Mouse (Mus musculus) CD4-positive helper T cell, adult 2 months (primary cell): Measurements from ENCODE around the gene Wdtc1.

Experiments
- DNase-seq: peaks from one replicate; pipeline ENCODE4 v3.0.0-alpha.2; 2012; ENCODE audit warnings: low read depth, missing footprints, low spot score

The Wdtc1 gene

DNA sequence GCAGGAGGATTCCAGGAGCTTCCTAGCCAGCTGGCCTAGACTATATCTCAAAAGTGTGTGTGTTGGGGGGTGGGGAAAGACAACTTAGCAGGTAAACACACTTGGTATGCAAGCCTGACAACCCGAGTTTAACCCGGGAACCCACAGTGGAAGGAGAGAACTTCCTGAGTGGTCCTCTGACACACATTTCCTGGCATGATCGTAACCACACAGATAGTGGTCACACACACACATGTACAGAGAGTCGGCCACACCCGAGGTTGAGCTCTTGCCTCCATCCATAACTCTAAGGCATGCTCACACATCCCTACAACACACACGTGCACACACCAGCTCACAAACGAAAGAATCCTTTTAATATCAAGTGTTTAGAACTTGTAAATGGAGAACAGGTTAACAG is 25.2 kb downstream of the Wdtc1 start:
- DNase-seq = no peak

DNA sequence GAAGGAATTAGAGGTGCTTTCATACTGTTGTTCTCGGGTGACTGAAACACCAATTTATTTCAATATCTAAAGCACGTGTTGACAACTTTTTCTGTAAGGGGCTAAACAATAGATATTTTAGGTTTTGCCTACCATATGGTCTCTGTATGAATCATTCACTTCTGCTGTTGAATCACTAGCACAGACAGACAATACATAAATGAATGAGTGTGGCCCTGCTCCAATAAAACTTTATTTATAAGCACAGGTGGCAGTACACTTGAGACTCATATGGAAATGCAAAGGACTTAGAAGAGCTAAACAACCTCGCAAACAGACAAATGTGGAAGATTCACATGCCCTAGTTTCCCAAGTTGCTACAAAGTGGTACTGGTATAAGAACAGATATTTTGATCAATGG is 33.6 kb downstream of the Wdtc1 start:
- DNase-seq = no peak

DNA sequence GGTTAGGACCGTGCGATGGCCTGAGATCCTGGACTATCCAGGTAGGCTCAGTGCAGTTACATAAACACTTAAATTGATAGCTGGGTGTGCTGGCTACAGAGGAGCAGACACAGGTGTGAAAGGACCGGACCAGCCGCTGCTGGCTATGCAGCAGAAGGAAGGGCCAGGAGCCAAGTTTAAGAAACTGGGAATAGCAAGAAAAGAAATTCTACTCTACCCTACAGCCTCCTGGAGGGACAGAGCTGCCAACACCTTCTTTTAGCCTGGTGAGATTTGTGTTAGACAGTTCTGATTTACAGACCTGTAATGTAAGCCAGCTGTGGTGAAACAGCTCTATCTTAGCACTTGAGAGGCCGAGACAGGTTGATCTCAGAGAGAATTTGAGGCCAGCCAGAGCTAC is 37.3 kb downstream of the Wdtc1 start:
- no peak for DNase-seq

DNA sequence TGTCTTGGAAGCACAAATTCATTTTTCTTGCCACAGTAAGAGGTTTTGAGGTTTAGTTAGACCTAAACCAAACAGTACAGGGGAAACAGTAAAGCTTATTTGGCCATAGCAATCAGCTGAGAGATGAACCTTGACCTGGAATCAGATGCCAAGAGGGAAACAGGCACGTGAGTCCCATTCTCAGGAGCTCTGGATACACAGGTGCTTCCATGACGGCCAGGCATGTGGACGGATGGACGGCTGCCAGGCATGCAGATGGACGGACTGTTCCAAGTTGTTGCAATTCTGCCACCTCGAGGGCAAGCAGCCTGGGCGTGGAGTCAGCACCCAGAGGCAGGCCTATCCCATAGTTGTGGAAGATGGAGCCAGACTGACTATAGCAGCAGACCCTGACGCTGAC is 38.4 kb downstream of the Wdtc1 start:
- DNase-seq = no peak

DNA sequence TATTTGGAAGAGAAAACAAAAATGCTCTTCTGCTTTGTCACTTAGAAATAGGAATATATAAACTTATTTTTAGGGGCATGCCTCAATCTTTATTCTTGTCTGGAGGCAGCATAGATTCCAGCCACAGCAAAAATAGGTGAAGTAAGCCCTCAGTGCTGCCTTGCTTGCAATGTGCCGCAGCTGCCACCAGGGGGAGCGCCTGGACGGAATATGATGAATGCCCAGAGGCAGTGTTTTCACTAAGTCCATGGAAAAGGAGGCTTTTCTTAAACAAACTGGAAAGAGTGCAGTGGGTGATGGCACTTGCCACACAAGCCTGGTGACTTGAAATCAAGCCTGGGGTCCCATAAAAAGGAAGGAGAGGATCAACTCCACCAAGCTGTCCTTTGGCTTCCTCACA is 43.3 kb downstream of the Wdtc1 start:
- DNase-seq = peak; percentile 70

DNA sequence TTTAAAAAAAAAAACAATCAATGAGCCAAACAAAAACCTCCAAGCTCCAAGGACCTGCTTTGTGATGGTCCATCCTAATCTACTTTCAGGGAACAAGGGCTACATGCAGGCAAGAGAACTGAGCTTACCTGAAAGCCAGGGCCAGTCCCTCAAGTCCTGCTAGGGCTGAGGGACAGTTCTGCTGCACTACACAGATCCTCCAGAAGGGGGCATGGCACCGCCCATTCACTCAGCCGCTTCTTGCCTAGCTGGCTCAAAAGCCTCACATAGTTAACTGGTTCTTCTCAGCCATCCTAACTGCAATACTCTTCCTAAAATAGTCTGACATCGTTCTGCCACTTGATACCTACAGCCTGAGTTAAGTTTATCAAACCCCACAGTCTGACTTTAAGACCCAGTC is 46.0 kb downstream of the Wdtc1 start:
- peak; percentile 68 for DNase-seq

DNA sequence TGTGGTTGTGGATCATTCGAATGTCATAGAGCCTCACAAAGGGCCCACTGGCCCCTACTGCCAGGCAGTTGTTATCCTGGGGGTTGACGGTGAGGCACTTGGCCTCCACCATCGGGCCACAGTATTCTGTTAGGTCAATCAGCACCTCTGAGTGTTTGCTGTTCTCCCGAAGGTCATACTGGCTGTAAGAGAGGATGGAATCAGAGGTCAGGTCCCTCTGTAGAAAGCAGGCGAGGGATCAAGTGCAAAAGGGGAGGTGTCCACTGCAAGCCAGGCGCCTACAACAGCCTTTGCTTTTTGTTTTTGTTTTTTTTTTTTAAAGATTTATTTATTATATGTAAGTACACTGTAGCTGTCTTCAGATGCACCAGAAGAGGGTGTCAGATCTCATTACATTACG is 47.5 kb downstream of the Wdtc1 start:
- DNase-seq = no peak

DNA sequence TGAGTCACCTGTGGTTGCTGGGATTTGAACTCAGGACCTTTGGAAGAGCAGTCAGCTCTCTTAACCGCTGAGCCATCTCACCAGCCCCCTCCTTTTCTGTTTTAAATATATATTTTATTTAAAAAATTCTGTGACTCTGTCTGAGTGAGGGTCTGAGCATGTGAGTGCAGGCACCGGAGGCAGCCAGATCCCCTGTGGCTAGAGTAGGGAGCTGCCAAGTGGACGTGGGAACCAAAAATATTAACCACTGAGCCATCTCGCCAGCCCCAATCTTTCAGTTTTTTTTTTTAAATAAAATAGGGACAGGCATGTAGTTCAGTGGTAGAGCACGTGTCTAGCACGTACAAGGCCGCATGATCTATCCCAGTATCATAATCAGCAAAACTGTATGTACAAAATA is 48.5 kb downstream of the Wdtc1 start:
- DNase-seq = no peak

DNA sequence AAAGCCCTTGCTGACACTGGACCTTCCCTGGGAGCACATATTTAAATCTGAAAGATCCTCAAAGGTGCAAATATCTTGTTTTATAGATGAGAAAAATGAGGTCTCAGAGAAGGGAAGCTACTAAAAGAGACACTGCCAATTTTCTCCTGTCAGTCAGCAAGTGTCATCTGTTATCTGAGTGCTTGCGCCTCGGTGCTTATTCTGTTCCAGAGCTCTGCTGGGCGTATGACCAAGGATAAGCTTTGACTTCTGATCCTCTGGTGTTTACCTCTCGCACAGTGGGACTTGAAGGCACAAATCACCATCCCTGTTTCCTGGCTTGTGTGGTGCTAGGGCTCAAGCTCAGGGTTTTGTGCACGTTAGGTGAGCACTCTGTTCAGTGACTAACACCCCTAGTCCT is 50.6 kb downstream of the Wdtc1 start:
- DNase-seq = no peak

DNA sequence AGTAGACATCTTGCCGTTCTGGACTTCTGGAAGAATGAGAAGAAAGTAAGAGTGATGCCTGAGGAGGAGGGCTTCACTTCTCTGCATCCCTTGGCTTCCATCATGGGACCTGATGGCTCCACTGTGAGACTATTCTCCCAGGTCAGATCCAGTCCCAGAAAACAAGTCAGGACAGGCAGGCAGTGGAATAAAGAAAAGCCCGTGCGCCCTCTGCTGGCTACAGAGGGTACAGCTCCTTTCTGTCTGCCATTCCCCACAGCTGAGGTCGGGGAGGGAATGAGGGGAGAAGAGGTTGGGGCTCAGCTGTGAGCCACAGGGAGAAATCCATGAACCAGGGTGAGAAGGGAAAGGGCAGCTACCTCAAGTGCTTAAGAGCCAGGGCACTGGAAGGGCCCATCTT is 51.5 kb downstream of the Wdtc1 start:
- DNase-seq = peak; percentile 52

DNA sequence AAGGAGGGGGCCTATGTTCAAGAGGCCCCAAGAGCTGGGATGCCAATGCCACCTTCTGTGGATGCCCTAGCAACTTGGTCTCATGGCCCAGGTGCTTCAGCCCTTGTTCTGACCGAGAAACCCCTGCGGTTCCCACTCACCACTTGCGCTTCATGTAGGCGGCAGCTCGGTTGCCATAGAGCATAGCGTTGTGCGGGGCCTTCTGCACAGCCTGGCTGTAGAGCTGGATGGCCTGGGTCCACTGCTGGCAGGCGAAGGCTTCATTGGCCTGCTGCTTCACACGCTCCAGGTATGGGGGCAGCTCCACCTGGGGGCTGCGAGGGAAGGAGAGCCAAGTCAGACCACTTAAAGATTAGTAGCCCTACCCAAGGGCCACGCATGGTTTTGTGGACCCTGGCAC is 52.9 kb downstream of the Wdtc1 start:
- no peak for DNase-seq

DNA sequence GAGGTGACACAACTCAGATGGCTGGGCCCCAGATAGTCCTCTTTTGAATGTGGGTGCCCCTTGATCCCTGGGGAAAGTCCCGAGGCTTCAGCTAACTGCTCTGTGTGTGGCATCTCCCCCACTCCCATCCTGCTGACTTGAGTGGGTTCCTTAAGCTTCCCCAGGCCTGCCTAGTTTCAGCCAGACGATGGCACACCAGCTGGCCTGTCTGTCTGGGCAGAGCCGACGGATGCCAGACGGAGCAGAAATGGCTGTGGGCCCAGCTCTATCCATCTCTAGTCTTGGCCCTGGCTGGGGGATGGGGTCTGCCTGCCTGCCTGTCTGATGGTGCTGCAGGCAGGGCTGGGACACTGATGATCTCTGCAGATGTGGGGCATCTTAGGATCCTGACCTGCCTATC is 53.6 kb downstream of the Wdtc1 start:
- DNase-seq = peak; percentile 41

DNA sequence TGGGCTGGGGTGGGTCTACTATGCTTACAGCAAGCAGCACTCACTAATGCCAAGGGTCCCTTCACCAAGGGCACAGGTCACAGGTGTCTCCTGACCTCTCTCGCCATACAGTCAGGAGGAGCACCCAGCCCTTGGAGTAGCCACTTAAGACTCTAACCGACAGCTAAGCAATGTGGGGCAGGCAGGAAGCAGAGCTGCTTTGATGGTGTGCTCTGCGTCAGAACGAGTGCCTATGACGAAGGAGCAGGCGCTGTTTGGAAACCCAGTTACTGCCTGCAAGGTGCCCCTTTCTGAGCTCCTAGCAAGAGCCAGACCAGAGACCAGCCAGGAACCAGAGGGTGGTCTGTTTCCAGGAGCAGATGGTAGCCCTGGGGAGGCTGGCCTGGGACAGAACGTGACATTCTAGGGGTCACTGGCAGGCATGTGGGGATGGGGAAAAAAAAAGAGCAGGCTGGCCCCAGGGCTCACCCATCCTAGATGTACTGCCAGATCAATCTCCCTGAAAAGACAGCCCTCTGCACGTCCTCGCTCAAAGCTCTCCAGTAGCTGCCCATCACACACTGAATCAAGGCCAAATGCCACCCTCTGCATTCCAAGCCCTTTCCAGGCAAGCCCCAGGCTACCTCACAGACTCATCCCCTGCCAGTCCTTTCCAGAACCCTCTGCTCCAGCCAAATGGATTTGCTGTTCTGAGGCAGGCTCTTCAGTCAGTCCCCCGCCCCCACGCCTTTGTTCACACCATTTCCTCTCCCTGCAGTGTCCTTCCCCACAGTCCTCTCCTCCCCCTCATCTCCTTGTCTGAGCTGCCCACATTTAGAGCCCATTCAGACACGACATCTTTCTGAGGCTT is 54.5 kb downstream of the Wdtc1 start:
- peak; percentile 84 for DNase-seq

DNA sequence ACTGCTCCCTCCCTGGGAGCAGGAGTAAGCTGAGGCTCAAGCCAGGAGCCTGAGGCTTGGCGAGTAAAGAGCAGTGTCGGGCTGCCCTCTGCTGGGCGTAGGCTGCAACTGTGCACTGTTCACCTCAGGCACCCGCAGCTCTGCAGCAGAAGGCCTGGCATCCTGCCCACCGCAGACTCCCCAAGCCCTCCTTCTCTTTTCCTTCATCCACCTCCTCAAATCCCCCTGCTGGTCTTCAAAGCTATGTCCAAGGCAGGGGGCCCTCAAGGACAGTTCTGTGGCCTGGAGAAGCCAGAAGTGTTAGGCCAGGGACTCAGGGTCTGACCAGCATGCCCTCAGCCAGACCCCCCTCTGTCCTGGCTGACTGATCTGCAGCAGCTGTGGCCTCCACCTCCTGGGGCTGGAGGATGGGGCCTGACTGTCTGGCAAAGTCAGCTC is 55.5 kb downstream of the Wdtc1 start:
- peak; percentile 83 for DNase-seq

DNA sequence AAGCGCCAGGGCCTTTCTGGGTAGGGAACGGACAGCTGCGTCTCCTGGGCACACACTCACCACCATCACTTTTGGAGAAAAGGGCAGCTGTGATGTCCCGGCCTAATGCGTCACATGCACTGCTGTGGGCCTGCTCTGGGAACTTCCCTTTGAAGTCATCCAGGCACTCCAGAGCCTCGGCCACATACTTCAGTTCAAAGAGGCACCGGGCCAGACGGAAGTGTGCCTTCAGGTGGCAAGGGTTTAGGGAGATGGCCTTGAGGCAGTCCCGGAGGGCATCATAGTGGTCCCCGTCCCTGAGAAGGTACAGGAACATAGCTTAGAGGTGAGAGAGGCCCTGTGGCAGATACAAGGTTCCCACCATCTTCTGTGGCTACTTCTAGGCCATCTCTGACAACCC is 55.9 kb downstream of the Wdtc1 start:
- no peak for DNase-seq

DNA sequence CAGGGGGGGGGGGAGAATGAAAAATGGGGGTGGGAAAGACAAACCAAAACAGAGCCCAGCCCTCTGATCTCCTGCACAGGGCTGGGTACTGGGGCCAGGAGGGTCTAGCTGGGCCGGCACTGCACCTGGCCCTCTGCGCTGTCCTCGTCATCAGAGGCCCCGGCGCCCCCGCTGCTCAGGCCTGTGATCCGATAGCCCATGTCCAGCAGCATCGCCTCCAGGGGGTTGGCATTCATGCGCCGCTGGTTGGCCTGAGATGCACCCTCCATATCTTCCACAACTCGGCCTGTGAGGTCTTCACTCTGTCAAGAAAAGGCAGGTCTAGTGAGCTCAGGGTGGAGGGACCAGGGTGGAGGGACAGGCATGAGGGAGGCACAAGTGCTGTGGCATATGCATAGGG is 59.2 kb downstream of the Wdtc1 start:
- DNase-seq = no peak

DNA sequence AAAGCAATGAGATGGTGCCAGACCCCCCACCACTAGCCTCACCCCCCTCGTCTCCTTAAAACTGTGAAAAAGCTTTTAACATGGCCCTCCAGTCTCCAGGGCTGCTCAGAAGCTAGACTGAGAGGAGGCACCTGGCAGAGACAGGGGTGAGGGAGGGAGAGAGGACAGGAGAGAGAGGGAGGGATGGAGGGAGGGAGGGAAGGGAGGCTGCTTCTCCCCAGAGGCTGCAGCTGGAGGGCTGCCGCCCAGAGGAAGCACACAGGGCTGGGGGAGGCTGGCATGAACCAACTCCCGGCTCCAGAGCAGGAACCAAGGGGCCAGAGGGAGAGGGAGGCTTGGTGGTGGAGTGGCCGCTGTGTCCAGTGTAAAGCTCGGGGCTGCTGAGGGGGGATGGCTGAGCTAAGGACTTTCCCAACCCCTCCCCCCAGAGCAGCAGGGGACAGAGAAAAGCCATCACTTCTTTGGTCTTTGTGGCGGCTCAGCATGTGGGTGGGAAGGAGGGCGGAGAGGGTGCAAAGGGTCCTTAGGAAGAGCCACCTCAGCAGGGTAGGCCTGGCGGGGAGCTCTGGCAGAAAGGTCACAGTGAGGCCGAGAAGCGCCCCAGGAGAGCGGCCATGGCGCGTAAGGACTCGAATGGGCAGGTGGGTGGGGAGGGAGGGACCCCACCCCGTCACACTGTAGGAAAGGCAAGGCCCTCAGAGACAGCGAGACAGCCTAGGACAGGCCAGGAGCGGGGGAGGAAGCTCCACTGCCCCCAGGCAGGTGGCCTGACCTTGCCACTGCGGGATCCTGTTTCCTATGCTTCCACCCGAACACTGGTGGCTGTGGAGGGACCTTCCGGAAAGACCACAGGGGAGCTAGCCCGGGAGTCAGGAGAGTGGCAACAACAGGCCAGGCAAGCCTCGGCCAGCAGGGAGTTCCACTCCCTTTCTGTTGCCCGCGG is 60.1 kb downstream of the Wdtc1 start:
- no peak for DNase-seq

DNA sequence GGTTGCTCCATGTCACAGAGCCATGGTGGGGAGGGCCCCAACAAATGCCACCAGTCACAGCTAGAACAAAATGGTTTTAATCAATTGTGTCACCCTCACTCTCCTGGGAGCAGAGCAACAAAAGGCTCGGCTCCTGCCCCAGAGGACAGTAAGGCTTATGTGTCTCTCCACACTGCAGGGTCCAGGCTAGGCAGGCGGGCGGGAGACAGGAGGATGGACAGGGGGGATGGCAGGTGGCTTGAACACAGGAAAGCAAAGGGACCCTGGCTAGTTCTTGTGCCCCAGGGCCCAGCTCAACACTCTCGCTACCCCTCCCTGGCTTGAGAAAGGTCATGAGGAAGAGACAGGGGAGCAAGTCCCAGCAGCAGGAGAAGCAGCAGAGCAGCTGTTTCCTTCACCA is 60.9 kb downstream of the Wdtc1 start:
- no peak for DNase-seq

DNA sequence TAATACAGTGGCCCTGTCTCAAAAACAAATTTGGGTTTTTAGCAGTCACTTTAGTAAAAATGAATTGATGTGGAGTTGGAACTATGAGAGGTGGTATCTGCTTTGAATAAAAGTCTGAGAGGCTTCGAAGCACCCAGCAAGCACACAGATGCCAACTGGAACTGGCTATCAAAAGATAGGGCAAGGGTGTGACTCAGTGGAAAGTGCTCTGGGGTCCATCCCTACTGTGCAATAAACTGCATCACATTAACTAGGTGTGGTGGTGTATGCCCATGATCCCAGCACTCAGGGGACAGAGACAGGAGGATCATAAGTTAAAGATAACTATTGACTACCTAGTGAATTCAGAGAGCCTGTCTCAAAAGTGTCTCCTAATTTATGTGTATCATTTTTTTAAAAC is 62.0 kb downstream of the Wdtc1 start:
- DNase-seq = no peak

DNA sequence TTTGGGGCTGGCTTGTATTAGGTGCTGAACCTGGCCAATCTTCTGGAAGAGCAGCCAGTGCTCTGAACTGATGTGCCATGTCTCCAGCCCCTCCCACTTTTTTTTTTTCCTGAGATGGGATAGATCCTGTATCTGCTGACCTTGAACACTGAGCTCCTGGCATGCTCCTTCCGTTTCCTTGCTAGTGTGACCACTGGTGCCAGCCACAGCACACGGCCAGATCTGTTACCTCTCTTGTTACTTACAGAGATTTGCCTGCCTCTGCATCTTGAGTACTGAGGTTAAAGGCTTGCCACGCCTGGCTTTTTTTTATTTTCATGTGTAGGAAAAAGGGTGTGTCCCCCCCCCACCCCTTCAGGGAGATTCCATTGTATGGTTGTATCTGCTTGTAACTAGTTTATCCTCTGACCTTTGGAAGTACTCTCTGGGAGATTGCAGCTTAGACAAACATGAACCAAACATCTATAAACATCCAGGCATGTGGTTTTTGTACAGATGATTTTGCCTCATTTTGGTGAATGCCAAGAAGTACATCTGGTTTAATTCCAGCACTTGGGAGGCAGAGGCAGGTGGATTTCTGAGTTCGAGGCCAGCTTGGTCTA is 66.7 kb downstream of the Wdtc1 start:
- no peak for DNase-seq

DNA sequence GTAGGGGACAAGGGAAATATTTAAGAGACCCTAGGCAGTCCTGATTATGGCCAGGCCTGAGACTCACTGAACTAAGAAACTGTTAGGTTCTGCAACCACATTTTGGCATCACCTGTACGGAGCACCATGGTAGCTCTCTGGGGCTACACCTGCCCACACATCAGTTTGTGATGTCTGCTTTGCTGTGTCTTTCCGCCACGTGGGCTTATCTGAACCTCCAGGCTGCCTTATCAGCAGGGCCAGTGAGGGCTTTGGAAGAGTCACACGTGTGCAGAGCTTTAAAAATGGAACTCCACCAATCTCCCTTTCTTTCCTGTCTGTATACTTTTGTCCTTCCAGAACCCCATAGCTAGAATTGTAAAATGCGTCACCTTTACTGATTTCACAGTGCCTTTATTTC is 67.3 kb downstream of the Wdtc1 start:
- no peak for DNase-seq

DNA sequence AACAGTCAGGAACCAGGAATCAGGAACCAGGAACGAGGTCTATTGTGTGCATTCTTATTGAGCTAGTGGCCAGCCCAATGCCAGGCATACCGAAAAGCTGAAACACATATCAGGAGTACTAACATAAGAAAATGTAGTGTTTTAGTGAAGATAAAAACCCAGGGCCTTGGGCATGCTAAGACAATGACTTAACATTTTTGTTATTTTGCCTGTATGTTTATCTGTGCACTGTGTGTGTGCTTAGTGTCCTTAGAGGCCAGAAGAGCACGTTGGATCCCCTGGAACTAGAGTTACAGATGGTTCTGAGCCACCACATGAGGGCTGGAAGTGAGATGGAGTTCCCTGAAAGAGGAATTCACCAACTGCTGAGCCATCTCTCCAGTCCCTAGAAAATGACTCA is 68.0 kb downstream of the Wdtc1 start:
- no peak for DNase-seq
